Mouse (Mus musculus): Measurements from ENCODE around the gene Rnpepl1. TPM values are rescaled to one million over a fixed set of nuclear protein-coding genes. Genes with fewer than 3 reads are reported as not detected.

The Rnpepl1 gene
- polyA plus RNA-seq, 1 experiment: 31.1 TPM

DNA sequence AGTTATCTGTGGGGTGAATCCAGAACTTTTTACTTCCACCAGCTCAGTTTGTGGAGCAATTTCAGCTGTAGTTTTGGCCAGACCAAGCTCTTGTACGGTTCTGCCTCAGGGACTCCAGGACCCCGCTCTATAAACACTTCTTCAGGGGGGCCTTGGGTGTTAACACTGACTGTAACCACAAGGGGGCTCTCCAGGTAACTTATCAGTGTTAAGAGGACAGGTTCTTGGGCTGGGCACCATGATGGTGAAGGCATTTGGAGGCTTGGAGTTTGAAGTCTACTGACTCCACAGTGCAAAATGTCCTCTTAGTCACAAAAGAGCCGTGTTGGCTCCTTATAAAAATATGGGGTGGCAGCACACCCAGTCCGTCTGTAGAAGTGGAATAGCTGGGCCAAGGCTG, 1.5 kb upstream of the Rnpepl1 start:
- TF ChIP-seq CTCF (IDR thresholded peaks at IDR 0.05; ENCODE audit: low read depth, low read length) (no peak), EP300 (IDR thresholded peaks at IDR 0.05; ENCODE audit: insufficient read depth, low read depth, low read length) (no peak), POLR2A (IDR thresholded peaks at IDR 0.05; ENCODE audit: insufficient read depth, low read length) (no peak)
- H3K9ac ChIP-seq (ENCODE audit: low read depth, poor library complexity, severe bottlenecking): no peak overlapping the region
- no peak overlapping the region for H3K4me3 ChIP-seq (ENCODE audit: low read depth, low read length)
- H3K4me1 ChIP-seq (ENCODE audit: control insufficient read depth, insufficient read depth, low read length): no peaks in the 10 kb centered on the region
- H3K27ac ChIP-seq (ENCODE audit: insufficient read depth, low read length): no peak overlapping the region
- H3K27me3 ChIP-seq (ENCODE audit: control insufficient read depth, insufficient read depth, low read length, poor library complexity, severe bottlenecking): no peaks in the 10 kb centered on the region
- no peaks in the 10 kb centered on the region for H3K36me3 ChIP-seq (ENCODE audit: control insufficient read depth, insufficient read depth, low read length, poor library complexity, severe bottlenecking)
- no peaks in the 10 kb centered on the region for H3K9me3 ChIP-seq (replicated peaks; ENCODE audit: control insufficient read depth, insufficient read depth, low read length, poor library complexity, severe bottlenecking)

DNA sequence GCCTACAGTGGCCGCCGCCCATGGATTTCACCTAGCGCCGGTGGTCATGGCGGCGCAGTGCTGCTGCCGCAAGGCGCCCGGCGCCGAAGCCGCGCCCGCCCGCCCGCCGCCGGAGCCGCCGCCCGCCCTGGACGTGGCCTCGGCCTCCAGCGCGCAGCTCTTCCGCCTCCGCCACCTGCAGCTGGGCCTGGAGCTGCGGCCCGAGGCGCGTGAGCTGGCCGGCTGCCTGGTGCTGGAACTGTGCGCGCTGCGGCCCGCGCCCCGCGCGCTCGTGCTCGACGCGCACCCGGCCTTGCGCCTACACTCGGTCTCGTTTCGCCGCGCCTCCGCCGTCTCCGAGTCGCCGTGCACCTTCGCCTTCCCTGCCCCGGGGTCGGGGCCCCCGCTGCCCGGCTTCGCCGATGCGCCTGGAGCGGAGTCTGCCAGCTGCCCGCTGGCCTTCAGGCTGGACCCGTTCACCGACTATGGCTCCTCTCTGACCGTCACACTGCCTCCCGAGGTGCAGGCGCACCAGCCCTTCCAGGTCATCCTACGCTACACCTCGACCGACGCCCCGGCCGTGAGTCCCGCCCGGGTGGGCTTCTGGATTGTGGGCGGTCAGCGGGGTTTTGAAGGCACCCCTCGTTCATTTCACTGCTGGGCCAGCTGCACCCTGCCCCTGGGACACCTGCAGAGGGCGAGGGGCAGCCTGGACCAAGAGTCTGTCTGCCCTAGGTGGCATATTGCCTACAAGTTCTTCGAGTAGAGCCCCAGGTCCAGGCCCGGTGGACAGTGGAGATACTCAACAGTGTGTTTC, 540 bp downstream of the Rnpepl1 start:
- Histone ChIP-seq H3K4me1 (ENCODE audit: control insufficient read depth, insufficient read depth, low read length) (no peaks in the 10 kb centered on the region), H3K9ac (ENCODE audit: low read depth, poor library complexity, severe bottlenecking) (peak overlapping the region; percentile 89)

DNA sequence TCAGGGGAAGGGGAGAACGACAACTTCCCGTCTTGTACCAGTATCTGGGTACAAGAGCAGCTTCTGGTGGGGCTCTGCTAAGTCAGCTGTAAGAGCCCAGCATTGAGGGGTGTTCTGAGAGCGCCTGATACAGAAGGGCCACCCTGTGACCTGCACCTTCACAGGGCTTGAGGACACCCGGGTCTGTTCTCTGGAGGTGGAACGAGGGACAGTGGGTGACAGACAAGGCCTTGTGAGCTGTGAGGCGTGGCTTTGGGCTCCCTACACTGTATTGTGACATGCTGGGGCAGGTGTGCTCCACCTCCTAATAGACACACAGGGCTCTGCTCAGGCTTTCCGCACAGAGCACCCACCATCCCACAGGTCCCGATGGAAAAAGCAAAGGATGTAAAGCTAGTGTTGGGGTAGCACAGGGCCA, 1.1 kb downstream of the Rnpepl1 start:
- Histone ChIP-seq H3K4me3 (ENCODE audit: low read depth, low read length) (peak overlapping the region; percentile 75), H3K9me3 (replicated peaks; ENCODE audit: control insufficient read depth, insufficient read depth, low read length, poor library complexity, severe bottlenecking) (no peaks in the 10 kb centered on the region), H3K27ac (ENCODE audit: insufficient read depth, low read length) (no peak overlapping the region), H3K27me3 (ENCODE audit: control insufficient read depth, insufficient read depth, low read length, poor library complexity, severe bottlenecking) (no peaks in the 10 kb centered on the region), H3K36me3 (ENCODE audit: control insufficient read depth, insufficient read depth, low read length, poor library complexity, severe bottlenecking) (no peaks in the 10 kb centered on the region), H3K4me1 (ENCODE audit: control insufficient read depth, insufficient read depth, low read length) (no peaks in the 10 kb centered on the region), H3K9ac (ENCODE audit: low read depth, poor library complexity, severe bottlenecking) (peak overlapping the region; percentile 89)
- TF ChIP-seq POLR2A (IDR thresholded peaks at IDR 0.05; ENCODE audit: insufficient read depth, low read length) (no peak), EP300 (IDR thresholded peaks at IDR 0.05; ENCODE audit: insufficient read depth, low read depth, low read length) (no peak), CTCF (IDR thresholded peaks at IDR 0.05; ENCODE audit: low read depth, low read length) (no peak)

More for the DNA sequence above, 540 bp downstream of the Rnpepl1 start:
- TF ChIP-seq EP300 (IDR thresholded peaks at IDR 0.05; ENCODE audit: insufficient read depth, low read depth, low read length) (no peak), CTCF (IDR thresholded peaks at IDR 0.05; ENCODE audit: low read depth, low read length) (no peak), POLR2A (IDR thresholded peaks at IDR 0.05; ENCODE audit: insufficient read depth, low read length) (no peak)
- H3K9me3 ChIP-seq (replicated peaks; ENCODE audit: control insufficient read depth, insufficient read depth, low read length, poor library complexity, severe bottlenecking): no peaks in the 10 kb centered on the region
- peak overlapping the region; percentile 75 for H3K4me3 ChIP-seq (ENCODE audit: low read depth, low read length)
- no peak overlapping the region for H3K27ac ChIP-seq (ENCODE audit: insufficient read depth, low read length)
- H3K36me3 ChIP-seq (ENCODE audit: control insufficient read depth, insufficient read depth, low read length, poor library complexity, severe bottlenecking): no peaks in the 10 kb centered on the region
- no peaks in the 10 kb centered on the region for H3K27me3 ChIP-seq (ENCODE audit: control insufficient read depth, insufficient read depth, low read length, poor library complexity, severe bottlenecking)

DNA sequence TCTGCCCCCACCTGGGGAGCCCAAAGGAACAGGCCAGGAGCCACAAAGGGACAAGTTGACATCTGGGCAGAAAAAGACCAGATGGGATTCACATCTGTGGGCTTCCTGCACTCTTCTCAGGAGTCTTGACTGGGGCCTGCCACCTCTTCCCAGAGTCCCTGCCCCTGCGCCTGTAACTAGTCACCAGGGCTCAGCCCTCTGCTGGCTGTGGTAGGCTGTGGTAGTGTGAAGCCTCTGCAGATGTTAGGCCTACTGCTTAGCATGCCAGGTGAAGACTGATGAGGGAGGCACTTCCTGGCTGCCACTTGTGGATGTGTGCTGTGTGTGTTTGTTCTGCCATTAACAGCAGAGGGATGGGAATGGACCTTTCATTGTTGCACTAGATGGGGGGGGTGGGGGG, 1.7 kb downstream of the Rnpepl1 start:
- no peaks in the 10 kb centered on the region for H3K27me3 ChIP-seq (ENCODE audit: control insufficient read depth, insufficient read depth, low read length, poor library complexity, severe bottlenecking)
- H3K9me3 ChIP-seq (replicated peaks; ENCODE audit: control insufficient read depth, insufficient read depth, low read length, poor library complexity, severe bottlenecking): no peaks in the 10 kb centered on the region
- H3K9ac ChIP-seq (ENCODE audit: low read depth, poor library complexity, severe bottlenecking): no peak overlapping the region
- H3K36me3 ChIP-seq (ENCODE audit: control insufficient read depth, insufficient read depth, low read length, poor library complexity, severe bottlenecking): no peaks in the 10 kb centered on the region
- no peak overlapping the region for H3K27ac ChIP-seq (ENCODE audit: insufficient read depth, low read length)
- TF ChIP-seq POLR2A (IDR thresholded peaks at IDR 0.05; ENCODE audit: insufficient read depth, low read length) (no peak), EP300 (IDR thresholded peaks at IDR 0.05; ENCODE audit: insufficient read depth, low read depth, low read length) (no peak), CTCF (IDR thresholded peaks at IDR 0.05; ENCODE audit: low read depth, low read length) (no peak)
- no peaks in the 10 kb centered on the region for H3K4me1 ChIP-seq (ENCODE audit: control insufficient read depth, insufficient read depth, low read length)
- H3K4me3 ChIP-seq (ENCODE audit: low read depth, low read length): no peak overlapping the region; the same call in 1 of the 2 replicates

DNA sequence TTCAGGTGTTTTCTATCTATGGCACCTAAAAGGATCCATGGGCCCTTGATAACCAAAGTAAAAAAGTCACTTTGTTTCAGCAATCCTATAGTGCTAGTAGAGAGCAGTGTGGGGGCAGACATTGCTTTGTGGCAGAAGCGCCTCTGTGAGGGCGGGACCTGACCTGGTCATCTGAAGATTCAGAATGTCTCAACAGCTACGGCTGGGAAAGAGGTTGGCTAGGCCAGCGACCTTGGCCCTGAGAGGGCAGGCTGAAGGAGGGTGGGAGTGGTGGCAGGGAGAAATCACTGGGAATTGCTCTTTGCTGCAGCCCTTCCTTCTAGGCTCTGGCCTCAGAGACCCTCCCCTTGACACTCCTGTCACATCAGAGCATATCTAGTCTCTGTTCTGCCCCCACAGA, 3.7 kb downstream of the Rnpepl1 start:
- TF ChIP-seq CTCF (IDR thresholded peaks at IDR 0.05; ENCODE audit: low read depth, low read length): no peak
- no peak for TF ChIP-seq EP300 (IDR thresholded peaks at IDR 0.05; ENCODE audit: insufficient read depth, low read depth, low read length)
- no peak for TF ChIP-seq POLR2A (IDR thresholded peaks at IDR 0.05; ENCODE audit: insufficient read depth, low read length)
- Histone ChIP-seq H3K4me1 (ENCODE audit: control insufficient read depth, insufficient read depth, low read length) (no peaks in the 10 kb centered on the region), H3K27me3 (ENCODE audit: control insufficient read depth, insufficient read depth, low read length, poor library complexity, severe bottlenecking) (no peaks in the 10 kb centered on the region), H3K9me3 (replicated peaks; ENCODE audit: control insufficient read depth, insufficient read depth, low read length, poor library complexity, severe bottlenecking) (no peaks in the 10 kb centered on the region), H3K36me3 (ENCODE audit: control insufficient read depth, insufficient read depth, low read length, poor library complexity, severe bottlenecking) (no peaks in the 10 kb centered on the region), H3K4me3 (ENCODE audit: low read depth, low read length) (no peak overlapping the region), H3K9ac (ENCODE audit: low read depth, poor library complexity, severe bottlenecking) (no peak overlapping the region), H3K27ac (ENCODE audit: insufficient read depth, low read length) (no peak overlapping the region)

DNA sequence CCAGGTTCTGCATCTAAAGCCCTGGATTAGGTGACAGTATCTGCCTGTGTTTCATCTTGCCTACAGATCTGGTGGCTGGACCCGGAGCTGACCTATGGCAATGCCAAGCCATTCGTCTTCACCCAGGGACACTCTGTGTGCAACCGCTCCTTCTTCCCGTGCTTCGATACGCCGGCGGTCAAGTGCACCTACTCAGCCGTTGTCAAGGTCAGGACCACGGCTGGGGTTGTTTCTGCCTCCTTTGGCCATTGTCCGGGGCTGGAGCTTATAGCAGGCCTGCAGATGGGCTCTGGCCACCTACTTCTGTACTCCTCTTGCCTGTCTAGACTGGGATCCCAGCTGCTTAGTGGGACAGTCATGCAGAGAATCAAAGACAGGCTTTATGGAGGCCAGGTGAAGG, 4.4 kb downstream of the Rnpepl1 start:
- no peak overlapping the region for H3K4me3 ChIP-seq (ENCODE audit: low read depth, low read length)
- H3K27me3 ChIP-seq (ENCODE audit: control insufficient read depth, insufficient read depth, low read length, poor library complexity, severe bottlenecking): no peaks in the 10 kb centered on the region
- TF ChIP-seq POLR2A (IDR thresholded peaks at IDR 0.05; ENCODE audit: insufficient read depth, low read length) (no peak), EP300 (IDR thresholded peaks at IDR 0.05; ENCODE audit: insufficient read depth, low read depth, low read length) (no peak), CTCF (IDR thresholded peaks at IDR 0.05; ENCODE audit: low read depth, low read length) (no peak)
- H3K4me1 ChIP-seq (ENCODE audit: control insufficient read depth, insufficient read depth, low read length): no peaks in the 10 kb centered on the region
- no peaks in the 10 kb centered on the region for H3K9me3 ChIP-seq (replicated peaks; ENCODE audit: control insufficient read depth, insufficient read depth, low read length, poor library complexity, severe bottlenecking)
- H3K9ac ChIP-seq (ENCODE audit: low read depth, poor library complexity, severe bottlenecking): no peak overlapping the region
- H3K36me3 ChIP-seq (ENCODE audit: control insufficient read depth, insufficient read depth, low read length, poor library complexity, severe bottlenecking): no peaks in the 10 kb centered on the region
- H3K27ac ChIP-seq (ENCODE audit: insufficient read depth, low read length): no peak overlapping the region
